Mouse (Mus musculus) forebrain, embryonic 13.5 days (tissue): Measurements from ENCODE around the gene Cacna2d4. TPM values are rescaled to one million over a fixed set of nuclear protein-coding genes. Genes with fewer than 3 reads are reported as not detected.

Experiments used
- ATAC-seq: fragments of 200-750 bp; cut with Nextera tagmentation; 2 replicates; pipeline ENCODE4 v1.8.0; 2017
- H3K27ac ChIP-seq: fragments of 300-500 bp; sonication (generic); 2 replicates; pipeline ENCODE4 v1.5.1; 2015; ENCODE audit warnings: inconsistent platforms, mild to moderate bottlenecking, moderate library complexity
- H3K27me3 ChIP-seq: fragments of 300-500 bp; sonication (generic); 2 replicates; pipeline ENCODE4 v1.6.1; 2015; ENCODE audit warnings: mild to moderate bottlenecking, inconsistent platforms
- H3K36me3 ChIP-seq: fragments of 300-500 bp; sonication (generic); 2 replicates; pipeline ENCODE4 v1.6.1; 2015; ENCODE audit warnings: mild to moderate bottlenecking, inconsistent platforms; ENCODE audit not compliant: poor library complexity, severe bottlenecking
- H3K4me1 ChIP-seq: fragments of 300-500 bp; sonication (generic); 2 replicates; pipeline ENCODE4 v1.6.1; 2015; ENCODE audit warnings: inconsistent platforms
- H3K4me2 ChIP-seq: fragments of 300-500 bp; sonication (generic); 2 replicates; pipeline ENCODE4 v1.6.1; 2015; ENCODE audit warnings: inconsistent platforms, mild to moderate bottlenecking, moderate library complexity
- H3K4me3 ChIP-seq: fragments of 300-500 bp; sonication (generic); 2 replicates; pipeline ENCODE4 v1.5.1; 2015; ENCODE audit warnings: mild to moderate bottlenecking, inconsistent platforms
- H3K9ac ChIP-seq: fragments of 300-500 bp; sonication (generic); 2 replicates; pipeline ENCODE4 v1.6.1; 2015; ENCODE audit warnings: mild to moderate bottlenecking, inconsistent platforms
- H3K9me3 ChIP-seq: fragments of 300-500 bp; sonication (generic); replicated peaks from 2 replicates; pipeline ENCODE4 v1.6.1; 2016; ENCODE audit warnings: inconsistent platforms
- WGBS: fragments of 180-500 bp; shearing (Covaris S2); methylation state at CpG from one replicate; pipeline ENCODE4 v1.1.7; 2015; 5-methylcytosine and 5-hydroxymethylcytosine counted together
- polyA plus RNA-seq: library from polyadenylated mRNA; unstranded; fragments of >200 nt; fragmentation: Nextera tagmentation; extraction: Ambion mirVana; gene quantifications from 2 replicates; pipeline ENCODE4 v1.2.1, GENCODE M21; 2015

Cacna2d4 gene
- polyA plus RNA-seq, 1 experiment from 2014 or later, result 0.12 TPM

DNA sequence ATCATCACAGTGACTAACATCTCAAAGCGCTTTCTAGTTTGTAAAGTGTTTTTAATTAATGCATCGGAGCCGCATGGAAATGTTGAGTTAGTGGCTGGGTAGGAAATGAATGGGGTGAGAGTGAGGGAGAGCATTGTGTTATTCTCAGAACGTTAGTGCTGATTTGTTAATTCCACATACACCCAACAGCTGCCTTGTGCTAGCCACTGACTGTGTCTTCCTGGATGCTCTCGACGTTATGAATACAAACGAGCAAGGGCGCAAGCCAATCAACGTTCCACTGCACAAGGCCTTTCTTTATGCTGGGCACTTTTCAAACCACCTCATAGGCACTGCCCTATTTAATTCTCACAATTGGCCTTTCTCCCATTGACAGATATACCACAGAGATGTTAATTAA lies 82.4 kb downstream of the Cacna2d4 start:
- peak; percentile 84 for ATAC-seq
- H3K36me3 ChIP-seq, result no peaks in the 10 kb centered on the region
- H3K27ac ChIP-seq, result 0 out of 2 replicates have a peak overlapping the region, but pooled peaks have one; percentile 20
- peaks cover 22% of the 10 kb centered on the region for H3K27me3 ChIP-seq
- WGBS, result 15% methylated on average over 9 of the region's 9 CpGs
- H3K9me3 ChIP-seq, result no peaks in the 10 kb centered on the region
- H3K9ac ChIP-seq, result no peak overlapping the region
- peaks cover 26% of the 10 kb centered on the region for H3K4me1 ChIP-seq
- H3K4me3 ChIP-seq, result no peak overlapping the region
- H3K4me2 ChIP-seq, result no peak overlapping the region

GRCm38 (mm10) chr6:119319358-119319757 lies 83.0 kb downstream of the Cacna2d4 start:
- no peak for ATAC-seq
- Histone ChIP-seq H3K4me2 (no peak overlapping the region), H3K4me3 (no peak overlapping the region), H3K9ac (no peak overlapping the region), H3K27me3 (peaks cover 23% of the 10 kb centered on the region), H3K27ac (no peak overlapping the region), H3K36me3 (no peaks in the 10 kb centered on the region), H3K9me3 (no peaks in the 10 kb centered on the region), H3K4me1 (peaks cover 20% of the 10 kb centered on the region)
- 82% methylated on average over 2 of the region's 2 CpGs for WGBS

DNA sequence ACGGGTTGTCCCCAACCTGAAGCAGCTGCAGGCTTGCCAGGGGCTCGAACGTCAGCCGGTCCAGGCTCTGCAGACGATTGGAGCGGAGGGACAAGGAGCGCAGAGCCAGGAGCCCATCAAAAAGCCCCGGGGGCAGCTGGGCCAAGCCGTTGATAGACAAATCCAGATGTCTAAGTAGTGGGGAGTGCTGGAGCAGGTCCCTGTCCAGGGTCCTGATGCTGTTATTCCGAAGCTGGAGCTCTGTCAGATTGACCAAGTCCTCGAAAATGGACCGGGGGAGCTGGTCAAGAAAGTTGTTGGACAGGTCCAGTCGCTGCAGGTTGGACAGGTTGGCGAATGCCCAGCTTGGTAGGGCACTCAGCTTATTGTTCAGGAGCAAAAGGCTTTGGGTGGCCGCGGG lies 84.2 kb downstream of the Cacna2d4 start:
- no peaks in the 10 kb centered on the region for H3K9me3 ChIP-seq
- H3K27ac ChIP-seq, result no peak overlapping the region
- no peak overlapping the region for H3K9ac ChIP-seq
- no peak overlapping the region for H3K4me3 ChIP-seq
- peaks cover 32% of the 10 kb centered on the region for H3K27me3 ChIP-seq
- no peaks in the 10 kb centered on the region for H3K36me3 ChIP-seq
- WGBS, result 51% methylated on average over 16 of the region's 16 CpGs
- no peak for ATAC-seq
- peaks cover 14% of the 10 kb centered on the region for H3K4me1 ChIP-seq
- no peak overlapping the region for H3K4me2 ChIP-seq

DNA sequence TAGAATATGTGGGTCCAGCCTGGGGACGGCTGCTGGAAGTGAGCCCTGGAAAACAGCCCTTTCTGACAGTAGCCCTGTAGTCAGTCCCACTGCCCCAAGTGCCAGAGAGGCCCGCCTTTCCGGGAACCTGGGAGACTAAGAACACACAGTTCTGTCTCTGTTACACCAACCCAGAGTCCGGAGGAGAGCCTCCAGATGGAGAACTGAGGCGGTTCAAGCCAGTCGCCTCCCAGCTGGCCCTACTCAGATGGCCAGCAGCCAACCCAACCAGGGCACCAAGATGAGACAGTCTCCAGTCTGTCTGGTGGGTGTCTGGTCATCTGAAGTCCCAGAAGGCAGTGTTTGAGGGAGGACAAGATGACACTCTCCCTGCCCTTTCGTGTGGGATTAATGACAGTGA lies 85.4 kb downstream of the Cacna2d4 start:
- H3K9me3 ChIP-seq, result no peaks in the 10 kb centered on the region
- H3K4me1 ChIP-seq, result peaks cover 25% of the 10 kb centered on the region
- H3K4me3 ChIP-seq, result no peak overlapping the region
- H3K27ac ChIP-seq, result no peak overlapping the region
- no peak for ATAC-seq
- 84% methylated on average over 7 of the region's 7 CpGs for WGBS
- H3K36me3 ChIP-seq, result no peaks in the 10 kb centered on the region
- H3K4me2 ChIP-seq, result no peak overlapping the region
- H3K9ac ChIP-seq, result no peak overlapping the region
- H3K27me3 ChIP-seq, result peaks cover 32% of the 10 kb centered on the region

- Histone ChIP-seq H3K27ac (no peak overlapping the region), H3K27me3 (peaks cover 50% of the 10 kb centered on the region), H3K4me1 (peaks cover 32% of the 10 kb centered on the region), H3K9me3 (no peaks in the 10 kb centered on the region), H3K4me2 (no peak overlapping the region), H3K4me3 (no peak overlapping the region), H3K36me3 (no peaks in the 10 kb centered on the region), H3K9ac (no peak overlapping the region)
- 49% methylated on average over 10 of the region's 10 CpGs for WGBS
- no peak for ATAC-seq
Observed at GRCm38 (mm10) chr6:119324776-119325175, 88.5 kb downstream of the Cacna2d4 start.

DNA sequence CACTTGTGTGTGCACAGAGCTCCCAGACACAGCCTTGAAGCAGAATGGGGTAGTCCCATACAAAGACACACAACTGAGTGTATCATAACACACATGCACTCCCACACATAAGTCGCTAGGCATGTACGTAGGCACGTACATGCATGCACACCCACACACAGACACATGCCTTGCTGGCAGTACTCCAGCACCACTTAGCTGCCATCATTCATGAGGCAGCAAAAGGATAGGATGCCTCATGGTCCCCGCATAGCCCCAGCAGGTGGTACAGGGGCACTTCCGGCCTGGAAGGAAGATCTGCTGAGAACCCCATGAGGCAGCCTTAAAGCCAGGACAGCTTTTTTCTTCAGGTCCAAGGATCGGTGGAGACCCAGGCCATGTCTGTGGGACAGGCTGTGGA lies 89.7 kb downstream of the Cacna2d4 start:
- H3K27me3 ChIP-seq, result peaks cover 55% of the 10 kb centered on the region
- H3K4me3 ChIP-seq, result no peak overlapping the region
- H3K36me3 ChIP-seq, result no peaks in the 10 kb centered on the region
- no peak overlapping the region for H3K4me2 ChIP-seq
- 75% methylated on average over 6 of the region's 6 CpGs for WGBS
- no peak overlapping the region for H3K27ac ChIP-seq
- H3K9me3 ChIP-seq, result no peaks in the 10 kb centered on the region
- peaks cover 44% of the 10 kb centered on the region for H3K4me1 ChIP-seq
- H3K9ac ChIP-seq, result no peak overlapping the region
- no peak for ATAC-seq

GRCm38 (mm10) chr6:119326541-119326940 lies 90.2 kb downstream of the Cacna2d4 start:
- H3K36me3 ChIP-seq, result no peaks in the 10 kb centered on the region
- peaks cover 55% of the 10 kb centered on the region for H3K27me3 ChIP-seq
- H3K4me1 ChIP-seq, result peaks cover 47% of the 10 kb centered on the region
- no peak overlapping the region for H3K4me2 ChIP-seq
- 58% methylated on average over 7 of the region's 7 CpGs for WGBS
- H3K9ac ChIP-seq, result no peak overlapping the region
- H3K27ac ChIP-seq, result no peak overlapping the region
- H3K9me3 ChIP-seq, result no peaks in the 10 kb centered on the region
- no peak overlapping the region for H3K4me3 ChIP-seq
- ATAC-seq, result no peak

- 16% methylated on average over 10 of the region's 11 CpGs for WGBS
- peak overlapping the region; percentile 47; the same call in 1 of the 2 replicates for H3K4me3 ChIP-seq
- H3K27ac ChIP-seq, result no peak overlapping the region
- H3K27me3 ChIP-seq, result peaks cover 53% of the 10 kb centered on the region
- peak; percentile 9; the same call in 1 of the 2 replicates for ATAC-seq
- H3K36me3 ChIP-seq, result no peaks in the 10 kb centered on the region
- peak overlapping the region; percentile 80 for H3K4me2 ChIP-seq
- H3K9ac ChIP-seq, result no peak overlapping the region; the same call in 1 of the 2 replicates
- peaks cover 47% of the 10 kb centered on the region for H3K4me1 ChIP-seq
- no peaks in the 10 kb centered on the region for H3K9me3 ChIP-seq
Observed at GRCm38 (mm10) chr6:119328521-119329115, 92.3 kb downstream of the Cacna2d4 start.

DNA sequence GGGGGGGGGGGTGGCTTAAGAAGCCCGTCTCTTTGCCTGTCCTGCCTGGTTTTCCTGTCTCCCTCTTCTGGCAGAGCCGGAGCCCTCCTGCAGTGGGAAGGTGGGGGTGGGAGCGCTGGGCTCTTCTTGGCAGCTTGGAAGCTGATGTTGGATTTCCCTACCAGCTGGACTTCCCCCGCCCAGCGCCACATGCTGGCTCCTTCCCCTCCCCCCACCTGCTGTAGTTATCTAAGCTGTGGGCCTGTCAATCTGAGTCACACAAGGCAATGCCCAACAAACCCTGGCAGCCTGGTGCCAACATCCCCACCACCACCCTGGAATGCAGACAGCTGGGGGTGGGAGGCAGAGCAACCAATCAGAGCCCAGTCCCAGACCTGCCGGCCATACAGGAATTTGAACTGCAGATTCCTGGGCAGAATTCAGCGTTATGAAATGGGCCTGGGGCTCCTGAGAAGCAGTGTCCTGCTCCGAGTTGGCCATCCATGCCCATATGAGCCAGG lies 92.9 kb downstream of the Cacna2d4 start:
- H3K4me3 ChIP-seq, result peak overlapping the region; percentile 47
- H3K27ac ChIP-seq, result no peak overlapping the region; the same call in 1 of the 2 replicates
- H3K9ac ChIP-seq, result peak overlapping the region; percentile 30
- no peaks in the 10 kb centered on the region for H3K9me3 ChIP-seq
- peak; percentile 85 for ATAC-seq
- peaks cover 52% of the 10 kb centered on the region for H3K27me3 ChIP-seq
- H3K4me1 ChIP-seq, result peaks cover 47% of the 10 kb centered on the region
- H3K36me3 ChIP-seq, result no peaks in the 10 kb centered on the region
- WGBS, result under 1% methylated on average over 8 of the region's 8 CpGs
- H3K4me2 ChIP-seq, result peak overlapping the region; percentile 80

DNA sequence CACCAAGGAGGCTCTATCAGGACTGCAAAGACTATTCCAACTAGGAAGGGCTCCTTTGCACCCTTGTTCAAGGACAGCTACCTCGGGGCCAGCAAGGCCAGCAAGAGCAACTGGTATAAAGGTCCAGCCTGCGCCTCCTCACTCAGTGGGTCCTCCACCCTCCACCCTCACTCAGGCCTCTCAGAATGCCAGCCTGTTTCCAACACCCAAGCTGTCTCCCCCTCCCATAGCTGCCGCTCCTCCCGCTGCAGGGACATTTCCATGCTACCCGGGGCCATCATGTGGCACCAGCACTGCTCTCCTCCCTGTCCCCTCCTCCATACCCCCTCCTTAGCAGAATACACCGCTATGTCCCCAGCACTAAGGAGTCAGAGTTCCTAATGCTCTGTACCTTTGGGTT lies 93.6 kb downstream of the Cacna2d4 start:
- Histone ChIP-seq H3K27me3 (peaks cover 46% of the 10 kb centered on the region), H3K4me3 (peak overlapping the region; percentile 47), H3K4me2 (peak overlapping the region; percentile 80), H3K36me3 (no peaks in the 10 kb centered on the region), H3K9me3 (no peaks in the 10 kb centered on the region), H3K27ac (no peak overlapping the region), H3K9ac (peak overlapping the region; percentile 51), H3K4me1 (peaks cover 47% of the 10 kb centered on the region)
- ATAC-seq, result peak; percentile 39
- 11% methylated on average over 6 of the region's 6 CpGs for WGBS

DNA sequence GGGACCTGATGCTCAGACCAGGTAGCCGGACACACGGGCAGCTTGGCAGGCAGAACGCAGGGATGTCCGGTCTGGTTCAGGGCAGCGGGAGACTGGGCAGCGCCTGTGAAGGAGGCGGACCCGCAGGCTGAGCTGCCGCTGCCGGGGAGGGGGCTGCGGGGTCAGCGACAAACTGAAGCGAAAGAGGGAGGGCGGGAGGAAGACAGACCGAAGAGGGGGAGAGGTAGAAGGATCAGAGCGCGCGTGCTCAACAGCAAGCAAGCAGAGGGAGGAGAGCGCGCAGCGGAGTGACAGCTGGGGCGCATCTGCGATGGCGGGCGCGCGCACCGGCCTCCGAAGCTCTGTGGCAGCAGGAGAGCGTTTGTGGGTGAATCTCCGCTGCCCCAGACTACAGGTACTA lies 94.2 kb downstream of the Cacna2d4 start, which contains the start of gene Lrtm2:
Lrtm2 (minus strand) TSS at position 261 of the 400 bp plus-strand sequence.
- H3K4me2 ChIP-seq, result peak within 1 kb of the TSS; percentile 80
- peak; percentile 19 for ATAC-seq
- no peaks in the 10 kb centered on the region for H3K36me3 ChIP-seq
- peaks cover 47% of the 10 kb centered on the region for H3K4me1 ChIP-seq
- no peaks in the 10 kb centered on the region for H3K9me3 ChIP-seq
- no peak within 1 kb of the TSS; the same call in 1 of the 2 replicates for H3K27ac ChIP-seq
- under 1% methylated on average over 31 of the region's 31 CpGs for WGBS
- H3K4me3 ChIP-seq, result peak within 1 kb of the TSS; percentile 47
- peaks cover 42% of the 10 kb centered on the region for H3K27me3 ChIP-seq
- peak within 1 kb of the TSS; percentile 51 for H3K9ac ChIP-seq

- H3K9ac ChIP-seq, result no peak overlapping the region
- H3K27ac ChIP-seq, result no peak overlapping the region
- H3K9me3 ChIP-seq, result no peaks in the 10 kb centered on the region
- H3K36me3 ChIP-seq, result no peaks in the 10 kb centered on the region
- peaks cover 37% of the 10 kb centered on the region for H3K4me1 ChIP-seq
- ATAC-seq, result no peak
- peaks cover 42% of the 10 kb centered on the region for H3K27me3 ChIP-seq
- H3K4me2 ChIP-seq, result no peak overlapping the region
- H3K4me3 ChIP-seq, result no peak overlapping the region
- WGBS, result 3% methylated on average over 1 of the region's 1 CpGs
Observed at GRCm38 (mm10) chr6:119332111-119332510, 95.8 kb downstream of the Cacna2d4 start.
